In the genomic region with DNA sequence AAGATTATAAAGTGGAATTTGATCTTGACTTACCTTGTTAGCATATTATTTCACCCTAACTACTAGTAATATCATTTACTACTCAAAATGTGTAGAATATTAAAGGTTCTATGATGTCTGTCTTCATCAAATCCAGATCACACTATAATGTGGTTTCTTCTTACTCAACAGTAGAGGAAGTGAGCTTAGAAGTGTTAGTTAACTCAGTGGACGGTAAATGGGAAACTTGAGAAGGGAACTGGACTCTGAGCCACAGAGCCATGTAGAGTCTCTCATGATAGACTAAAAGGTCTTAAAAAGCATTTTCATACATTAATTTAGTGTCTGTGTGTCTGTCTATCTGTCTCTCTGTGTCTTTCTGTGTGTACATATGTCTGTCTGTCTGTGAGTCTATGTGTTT, we compare ENCODE assay signal across 10 mouse cellular contexts.
"Had no signal": no experiment of that assay in that cellular context is flagged by ENCODE, and none has a peak within 500 bp of the region (broad histone marks: within the 10 kb centered on the region; RNA-seq: fewer than 3 reads in every experiment).

No protein-coding gene starts in this region.

- DNase-seq: lung, adult 18-20 months; lung, embryonic 14.5 days; lung, postnatal 10 days; lung, postnatal 4 days; right cerebral cortex, postnatal 14 days; thymus, adult 2 months; thymus, postnatal 14 days; thymus, postnatal 36 days had no signal

- ATAC-seq: midbrain, embryonic 13.5 days; midbrain, embryonic 15.5 days had no signal
